Mouse (Mus musculus) central nervous system, embryonic 11.5 days (tissue): ENCODE results near the gene Ccdc159. TPM values are rescaled to one million over a fixed set of nuclear protein-coding genes. Genes with fewer than 3 reads are reported as not detected.

Source experiments
- polyA plus RNA-seq: library from polyadenylated mRNA; depleted of rRNA; stranded (reverse); fragments of >200 nt; gene quantifications from 2 replicates; pipeline ENCODE4 v1.2.3, GENCODE M21; 2012; rRNA removed

Ccdc159 gene
- polyA plus RNA-seq: 7.9 and 8.4 TPM in 2 replicates

GRCm38 (mm10) chr9:21927208-21927753 lies at the start of gene Ccdc159, which contains the start of gene Tmem205:
Ccdc159 (plus strand) TSS chr9:21927471.
Tmem205 (minus strand) TSS chr9:21927556.

GRCm38 (mm10) chr9:21918035-21918592 lies 9.2 kb upstream of the Ccdc159 start, which contains the start of gene Rab3d:
Rab3d (minus strand) TSS chr9:21918192.

GRCm38 (mm10) chr9:21936692-21937570 lies 9.7 kb downstream of the Ccdc159 start, which contains the start of gene Plppr2:
Plppr2 (plus strand) TSS chr9:21937033.

DNA sequence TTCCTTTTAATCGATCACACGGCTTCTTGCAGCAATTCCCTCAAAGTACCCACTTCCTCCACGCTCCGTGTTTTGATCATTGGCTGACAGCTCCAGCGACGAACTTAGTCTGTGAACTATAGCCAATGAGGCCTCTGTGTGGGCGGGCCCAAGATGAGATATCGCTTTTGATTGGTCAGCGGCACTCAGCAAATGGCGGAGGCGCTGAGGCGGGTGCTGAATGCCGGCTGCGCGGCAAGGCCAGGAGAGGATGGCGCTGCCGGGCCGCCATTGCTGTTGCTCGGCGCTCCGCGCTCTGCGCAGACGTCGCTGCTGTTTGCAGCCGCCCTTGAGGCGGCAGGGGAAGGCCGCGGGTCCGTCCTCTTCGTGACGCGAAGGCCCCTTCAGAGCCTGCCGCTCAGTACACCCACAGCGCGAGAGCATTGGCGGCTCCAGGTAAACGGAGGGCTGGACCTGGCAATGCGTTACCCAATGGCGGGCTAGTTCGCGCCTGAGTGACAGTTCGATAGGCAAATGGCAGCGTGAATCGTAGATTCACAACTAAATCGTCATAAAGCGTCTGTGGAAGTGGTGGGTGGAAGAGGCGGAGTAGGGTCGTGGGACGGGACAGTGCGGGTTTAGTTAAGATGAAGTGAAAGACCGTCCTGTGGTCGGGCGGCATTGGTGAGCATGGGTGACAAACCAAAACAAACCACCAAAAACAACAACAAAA lies 28.5 kb downstream of the Ccdc159 start, which contains the start of gene Swsap1:
TSS of gene Swsap1 (plus strand) at position 186 of the 712 bp plus-strand sequence.

GRCm38 (mm10) chr9:21963417-21963816 lies 36.1 kb downstream of the Ccdc159 start, which contains the start of gene Epor:
Epor (minus strand) TSS chr9:21963506.

Other genes starting within 250 kb of the Ccdc159 start
- 32.9 and 34.9 TPM in 2 replicates for gene Ldlr, start 204.0 kb upstream of the Ccdc159 start, polyA plus RNA-seq
- 96.4 and 121 TPM in 2 replicates for gene Spc24, start 167.2 kb upstream of the Ccdc159 start, polyA plus RNA-seq
- 14.3 and 22.8 TPM in 2 replicates for gene Kank2, start 128.7 kb upstream of the Ccdc159 start, polyA plus RNA-seq
- gene Angptl8, start 92.0 kb upstream of the Ccdc159 start, polyA plus RNA-seq: 0.17 and 0.86 TPM in 2 replicates
- 47.1 and 89.7 TPM in 2 replicates for gene Dock6, start 74.8 kb upstream of the Ccdc159 start, polyA plus RNA-seq
- gene Rab3d, start 9.3 kb upstream of the Ccdc159 start, polyA plus RNA-seq: 7.1 and 10.0 TPM in 2 replicates
- gene Tmem205, start 85 bp downstream of the Ccdc159 start, polyA plus RNA-seq: 23.9 and 26.4 TPM in 2 replicates
- gene Plppr2, start 9.6 kb downstream of the Ccdc159 start, polyA plus RNA-seq: 30.6 and 36.7 TPM in 2 replicates
- gene Swsap1, start 28.3 kb downstream of the Ccdc159 start, polyA plus RNA-seq: 7.4 and 7.8 TPM in 2 replicates
- 12.4 and 18.9 TPM in 2 replicates for gene Epor, start 36.0 kb downstream of the Ccdc159 start, polyA plus RNA-seq
- 3.3 and 3.4 TPM in 2 replicates for gene Rgl3, start 62.0 kb downstream of the Ccdc159 start, polyA plus RNA-seq
- 4.8 and 7.3 TPM in 2 replicates for gene Ccdc151, start 75.2 kb downstream of the Ccdc159 start, polyA plus RNA-seq
- 109 and 149 TPM in 2 replicates for gene Prkcsh, start 75.3 kb downstream of the Ccdc159 start, polyA plus RNA-seq
- gene Elavl3, start 124.6 kb downstream of the Ccdc159 start, polyA plus RNA-seq: 84.7 and 86.4 TPM in 2 replicates
- 0.08 and 0.12 TPM in 2 replicates for gene Gm49318, start 143.8 kb downstream of the Ccdc159 start, polyA plus RNA-seq
- 35.9 and 38.7 TPM in 2 replicates for gene Zfp653, start 143.9 kb downstream of the Ccdc159 start, polyA plus RNA-seq
- gene Ecsit, start 158.0 kb downstream of the Ccdc159 start, polyA plus RNA-seq: 19.9 and 30.4 TPM in 2 replicates
- 5.0 and 11.5 TPM in 2 replicates for gene Cnn1, start 171.7 kb downstream of the Ccdc159 start, polyA plus RNA-seq
- gene Elof1, start 189.7 kb downstream of the Ccdc159 start, polyA plus RNA-seq: 142 and 147 TPM in 2 replicates
- gene Acp5, start 208.2 kb downstream of the Ccdc159 start, polyA plus RNA-seq: 27.3 and 32.4 TPM in 2 replicates
- 49.8 and 79.8 TPM in 2 replicates for gene Pigyl, start 229.4 kb downstream of the Ccdc159 start, polyA plus RNA-seq